Mouse (Mus musculus) heart, adult 2 months (tissue): ENCODE results near the gene Kcnn4.

Experiments
- CTCF ChIP-seq: fragments of 200-600 bp; IDR thresholded peaks from 2 replicates; pipeline ENCODE4 v1.8.1; 2022; ENCODE audit warnings: antibody characterized with exemption, mild to moderate bottlenecking, moderate library complexity
- EP300 ChIP-seq: fragments of 200-500 bp; IDR thresholded peaks from 2 replicates; pipeline ENCODE4 v1.6.1; 2011; ENCODE audit warnings: low read depth, low read length, control low read depth; ENCODE audit not compliant: insufficient read depth
- POLR2A ChIP-seq: fragments of 200-500 bp; IDR thresholded peaks from 2 replicates; pipeline ENCODE4 v1.6.1; 2011; ENCODE audit warnings: mild to moderate bottlenecking, low read depth, low read length, control low read depth; ENCODE audit not compliant: insufficient read depth

- no peak for TF ChIP-seq CTCF
- no peak for TF ChIP-seq POLR2A
- TF ChIP-seq EP300: no peak
Observed at GRCm38 (mm10) chr7:24394475-24395161, 24.6 kb downstream of the Kcnn4 start.
